Mouse (Mus musculus): ENCODE results near the gene Arhgap27. TPM values are rescaled to one million over a fixed set of nuclear protein-coding genes. Genes with fewer than 3 reads are reported as not detected.
"Not testable (repeated sequence)": the region's sequence is repeated elsewhere in the genome, so short reads cannot be mapped to it uniquely, and the experiment has no call there.

The Arhgap27 gene
- total and polyA plus RNA-seq, 3 experiments, result 11.8 to 30.9 (median 26.1) TPM

DNA sequence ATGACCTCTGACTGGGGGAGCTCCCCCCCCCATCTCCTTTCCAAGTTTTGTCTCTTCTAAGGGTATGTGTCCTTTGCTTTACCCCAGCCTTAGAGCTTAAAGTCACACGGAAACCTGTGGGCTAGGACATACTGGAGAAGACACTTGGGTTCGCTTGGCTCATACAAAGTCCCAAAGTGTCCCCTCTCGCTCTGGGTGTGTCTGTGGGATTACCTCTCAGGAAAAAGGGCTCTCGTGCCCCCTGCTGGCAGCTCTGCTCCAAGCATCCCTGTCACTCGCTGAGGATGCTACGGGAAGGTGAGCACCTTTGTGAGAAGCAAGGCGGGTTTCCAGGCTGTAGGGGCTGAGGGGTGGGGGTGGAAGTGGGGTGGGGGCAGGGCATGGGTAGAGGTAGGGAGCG, 38.3 kb downstream of the Arhgap27 start:
- peak; percentile 86 for DNase-seq (ENCODE audit: extremely low read depth)

DNA sequence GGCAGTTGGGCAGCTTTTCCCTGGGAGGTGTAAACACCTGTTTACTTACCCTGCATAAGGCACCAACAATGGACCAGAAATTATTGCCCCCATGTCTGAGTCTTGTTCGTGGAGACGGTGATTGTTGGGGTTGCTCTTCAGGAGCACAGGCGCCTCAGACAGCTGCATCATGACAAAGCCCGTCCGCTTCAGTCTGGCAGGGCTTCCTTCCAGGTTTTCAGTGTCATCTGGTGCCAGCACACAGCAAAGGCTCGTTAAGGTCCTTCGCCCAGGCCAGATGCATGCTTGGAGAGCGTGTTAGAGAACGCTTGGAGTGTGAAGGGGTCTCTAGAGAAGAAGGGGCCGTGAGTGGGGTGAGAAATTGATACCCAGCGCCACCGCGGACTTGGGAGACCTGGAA, 38.8 kb downstream of the Arhgap27 start:
- H3K36me3 ChIP-seq (replicated peaks in 1 of 2; ENCODE audit: control insufficient read depth in 1 of 2, insufficient read depth in 1 of 2, low read length in 1 of 2), result peaks cover 0 to 7% of the 10 kb centered on the region in 2 experiments
- DNase-seq (ENCODE audit: extremely low read depth), result no peak
- in situ Hi-C loops (cut with MboI; ENCODE audit: low pct_ligation_motif_present, low pct_unique_long_range_greater_than_20kb, low sequenced_read_pairs) (loop anchor here (5.0 kb wide), 1 partner anchor 222 kb away; the partner anchor contains the start of genes Acbd4 and Plcd3), dilution Hi-C loops (cut with MboI; ENCODE audit: extremely low pct_ligation_motif_present, extremely low pct_unique_long_range_greater_than_20kb, low sequenced_read_pairs) (no loop called here)
- peaks cover 5 to 20% of the 10 kb centered on the region in 2 experiments for H3K4me1 ChIP-seq (ENCODE audit: control insufficient read depth in 1 of 2, insufficient read depth in 2 of 2)
- H3K9me3 ChIP-seq (replicated peaks; ENCODE audit: low read length), result no peaks in the 10 kb centered on the region
- H3K27me3 ChIP-seq (replicated peaks), result no peaks in the 10 kb centered on the region
- no peaks in the 10 kb centered on the region for H3K79me2 ChIP-seq (replicated peaks; ENCODE audit: control insufficient read depth, extremely low read depth, insufficient read depth, poor library complexity, severe bottlenecking)
- no peak overlapping the region for H3K4me3 ChIP-seq (replicated peaks in 1 of 3; ENCODE audit: low read depth in 2 of 3, low read length in 2 of 3, poor library complexity in 1 of 3)
- H3K4me2 ChIP-seq (ENCODE audit: insufficient read depth, low read depth, poor library complexity, severe bottlenecking), result no peak overlapping the region
- no peak overlapping the region for H3K27ac ChIP-seq (ENCODE audit: insufficient read depth, low read depth)
- H3K9ac ChIP-seq (ENCODE audit: insufficient read depth, low read depth), result no peak overlapping the region
- TF ChIP-seq ELF1 (IDR thresholded peaks at IDR 0.05; ENCODE audit: low read depth, low read length), result no peak
- no peak for TF ChIP-seq JUN (IDR thresholded peaks at IDR 0.05; ENCODE audit: insufficient read depth, low read depth, low read length)
- TF ChIP-seq HCFC1 (IDR thresholded peaks at IDR 0.05; ENCODE audit: low read depth, low read length), result no peak
- TF ChIP-seq GABPA (IDR thresholded peaks at IDR 0.05; ENCODE audit: insufficient replicate concordance, low read depth, low read length), result no peak
- no peak for TF ChIP-seq MAFK (IDR thresholded peaks at IDR 0.05; ENCODE audit: insufficient replicate concordance, low read length)
- no peak for TF ChIP-seq UBTF (IDR thresholded peaks at IDR 0.05; ENCODE audit: low read depth, low read length)
- no peak for TF ChIP-seq TBP (conservative IDR thresholded peaks at IDR 0.05; ENCODE audit: low read depth, low read length)
- no peak for TF ChIP-seq NRF1 (IDR thresholded peaks at IDR 0.05; ENCODE audit: low read depth, low read length)
- no peak for TF ChIP-seq ZNF384 (IDR thresholded peaks at IDR 0.05; ENCODE audit: low read depth, low read length)
- TF ChIP-seq IRF4 (IDR thresholded peaks at IDR 0.05; ENCODE audit: low read depth, low read length), result no peak
- no peak for TF ChIP-seq JUND (conservative IDR thresholded peaks at IDR 0.05; ENCODE audit: low read depth, low read length)
- no peak for TF ChIP-seq POLR2AphosphoS2 (IDR thresholded peaks at IDR 0.05; ENCODE audit: low read depth, low read length)
- TF ChIP-seq MEF2A (IDR thresholded peaks at IDR 0.05; ENCODE audit: borderline replicate concordance, low read depth, low read length), result no peak
- TF ChIP-seq PAX5 (IDR thresholded peaks at IDR 0.05; ENCODE audit: low read length), result no peak

More for the DNA sequence above, 38.3 kb downstream of the Arhgap27 start:
- H3K27ac ChIP-seq (ENCODE audit: insufficient read depth, low read depth), result no peak overlapping the region
- no peaks in the 10 kb centered on the region for H3K9me3 ChIP-seq (replicated peaks; ENCODE audit: low read length)
- H3K27me3 ChIP-seq (replicated peaks), result no peaks in the 10 kb centered on the region
- peaks cover 4 to 18% of the 10 kb centered on the region in 2 experiments for H3K4me1 ChIP-seq (ENCODE audit: control insufficient read depth in 1 of 2, insufficient read depth in 2 of 2)
- no peak overlapping the region for H3K9ac ChIP-seq (ENCODE audit: insufficient read depth, low read depth)
- H3K4me2 ChIP-seq (ENCODE audit: insufficient read depth, low read depth, poor library complexity, severe bottlenecking), result no peak overlapping the region
- no peak overlapping the region for H3K4me3 ChIP-seq (replicated peaks in 1 of 3; ENCODE audit: low read depth in 2 of 3, low read length in 2 of 3, poor library complexity in 1 of 3)
- H3K36me3 ChIP-seq (replicated peaks in 1 of 2; ENCODE audit: control insufficient read depth in 1 of 2, insufficient read depth in 1 of 2, low read length in 1 of 2), result peaks cover 0 to 11% of the 10 kb centered on the region in 2 experiments
- in situ Hi-C loops (cut with MboI; ENCODE audit: low pct_ligation_motif_present, low pct_unique_long_range_greater_than_20kb, low sequenced_read_pairs), result loop anchor here (5.0 kb wide), 1 partner anchor 223 kb away; the partner anchor contains the start of genes Acbd4 and Plcd3
- no peaks in the 10 kb centered on the region for H3K79me2 ChIP-seq (replicated peaks; ENCODE audit: control insufficient read depth, extremely low read depth, insufficient read depth, poor library complexity, severe bottlenecking)
- TF ChIP-seq SIN3A (IDR thresholded peaks at IDR 0.05; ENCODE audit: low read length) (no peak), SMC3 (IDR thresholded peaks at IDR 0.05; ENCODE audit: low read depth, low read length) (peak; percentile 98), MAX (IDR thresholded peaks at IDR 0.05; ENCODE audit: low read length) (no peak), JUN (IDR thresholded peaks at IDR 0.05; ENCODE audit: insufficient read depth, low read depth, low read length) (no peak), GABPA (IDR thresholded peaks at IDR 0.05; ENCODE audit: insufficient replicate concordance, low read depth, low read length) (no peak), RAD21 (IDR thresholded peaks at IDR 0.05; ENCODE audit: low read depth, low read length) (peak; percentile 96), CTCF (conservative IDR thresholded peaks at IDR 0.05 in 1 of 2, IDR thresholded peaks at IDR 0.05 in 1 of 2; ENCODE audit: low read depth in 2 of 2, low read length in 2 of 2) (peak; percentile 79 to 98), ZC3H11A (IDR thresholded peaks at IDR 0.05; ENCODE audit: low read depth, low read length) (peak; percentile 96), USF2 (conservative IDR thresholded peaks at IDR 0.05; ENCODE audit: low read depth, low read length) (no peak), POLR2A (IDR thresholded peaks at IDR 0.05; ENCODE audit: low read depth, low read length) (no peak), RCOR1 (conservative IDR thresholded peaks at IDR 0.05; ENCODE audit: low read depth, low read length) (no peak), MAZ (IDR thresholded peaks at IDR 0.05; ENCODE audit: low read depth, low read length) (no peak), KAT2A (IDR thresholded peaks at IDR 0.05; ENCODE audit: insufficient replicate concordance, low read length) (no peak), MEF2A (IDR thresholded peaks at IDR 0.05; ENCODE audit: borderline replicate concordance, low read depth, low read length) (no peak), UBTF (IDR thresholded peaks at IDR 0.05; ENCODE audit: low read depth, low read length) (no peak), NRF1 (IDR thresholded peaks at IDR 0.05; ENCODE audit: low read depth, low read length) (no peak)
- dilution Hi-C loops (cut with MboI; ENCODE audit: extremely low pct_ligation_motif_present, extremely low pct_unique_long_range_greater_than_20kb, low sequenced_read_pairs), result no loop called here

DNA sequence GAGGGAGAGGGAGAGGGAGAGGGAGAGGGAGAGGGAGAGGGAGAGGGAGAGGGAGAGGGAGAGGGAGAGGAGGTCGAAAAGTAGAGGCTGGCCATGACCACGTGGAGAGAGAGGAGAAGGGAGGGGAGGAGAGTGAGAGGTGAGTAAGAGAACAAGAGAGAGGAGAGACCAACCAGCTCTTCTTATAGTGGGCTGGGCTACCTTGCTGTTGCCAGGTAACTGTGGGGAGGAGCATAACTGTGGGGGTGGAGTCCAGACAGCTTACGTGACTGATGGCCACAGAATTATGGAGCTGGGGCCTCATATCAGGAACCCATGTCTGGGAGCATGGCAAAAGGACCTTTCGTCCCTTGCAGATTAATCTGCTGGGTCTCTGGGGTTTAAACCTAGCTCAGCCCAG, 40.7 kb downstream of the Arhgap27 start:
- dilution Hi-C loops (cut with MboI; ENCODE audit: extremely low pct_ligation_motif_present, extremely low pct_unique_long_range_greater_than_20kb, low sequenced_read_pairs); H3K27me3 ChIP-seq (replicated peaks): not testable (repeated sequence)

More for the DNA sequence above, 40.7 kb downstream of the Arhgap27 start:
- H3K4me2 ChIP-seq (ENCODE audit: insufficient read depth, low read depth, poor library complexity, severe bottlenecking); in situ Hi-C loops (cut with MboI; ENCODE audit: low pct_ligation_motif_present, low pct_unique_long_range_greater_than_20kb, low sequenced_read_pairs); H3K4me3 ChIP-seq (replicated peaks in 1 of 3; ENCODE audit: low read depth in 2 of 3, low read length in 2 of 3, poor library complexity in 1 of 3); H3K9ac ChIP-seq (ENCODE audit: insufficient read depth, low read depth); H3K9me3 ChIP-seq (replicated peaks; ENCODE audit: low read length); H3K79me2 ChIP-seq (replicated peaks; ENCODE audit: control insufficient read depth, extremely low read depth, insufficient read depth, poor library complexity, severe bottlenecking); DNase-seq (ENCODE audit: extremely low read depth); H3K36me3 ChIP-seq (replicated peaks in 1 of 2; ENCODE audit: control insufficient read depth in 1 of 2, insufficient read depth in 1 of 2, low read length in 1 of 2); H3K27ac ChIP-seq (ENCODE audit: insufficient read depth, low read depth): not testable (repeated sequence)
- peaks cover 5 to 20% of the 10 kb centered on the region in 2 experiments for H3K4me1 ChIP-seq (ENCODE audit: control insufficient read depth in 1 of 2, insufficient read depth in 2 of 2)
